Mouse (Mus musculus): ENCODE results near the gene Atf5.

Gene Atf5

GRCm38 (mm10) chr7:44850146-44850545, 33.7 kb upstream of the Atf5 start:
- DNase-seq (ENCODE audit: low read depth, low spot score), result no peak

- DNase-seq (ENCODE audit: low read depth, low spot score), result peak; percentile 97
Measured at GRCm38 (mm10) chr7:44849416-44850111, 33.1 kb upstream of the Atf5 start.

GRCm38 (mm10) chr7:44848561-44849415, 32.3 kb upstream of the Atf5 start, which contains the start of the genes Akt1s1 and Tbc1d17:
Gene Akt1s1, plus strand, starts transcription at chr7:44848991.
Gene Tbc1d17, minus strand, starts transcription at chr7:44849079.
- DNase-seq (ENCODE audit: low read depth, low spot score), result peak; percentile 100

- DNase-seq (ENCODE audit: low read depth, low spot score), result no peak
Measured at GRCm38 (mm10) chr7:44847772-44848171, 31.3 kb upstream of the Atf5 start.

GRCm38 (mm10) chr7:44846804-44847203, 30.3 kb upstream of the Atf5 start:
- no peak for DNase-seq (ENCODE audit: low read depth, low spot score)

- DNase-seq (ENCODE audit: low read depth, low spot score), result no peak
Measured at GRCm38 (mm10) chr7:44845006-44845405, 28.5 kb upstream of the Atf5 start.

GRCm38 (mm10) chr7:44841825-44842463, 25.5 kb upstream of the Atf5 start:
- no peak for DNase-seq (ENCODE audit: low read depth, low spot score)

- DNase-seq (ENCODE audit: low read depth, low spot score), result no peak
Measured at GRCm38 (mm10) chr7:44840426-44840825, 24.0 kb upstream of the Atf5 start.

- no peak for DNase-seq (ENCODE audit: low read depth, low spot score)
Measured at GRCm38 (mm10) chr7:44839491-44840191, 23.2 kb upstream of the Atf5 start.

GRCm38 (mm10) chr7:44839171-44839490, 22.7 kb upstream of the Atf5 start:
- no peak for DNase-seq (ENCODE audit: low read depth, low spot score)

- DNase-seq (ENCODE audit: low read depth, low spot score), result no peak
Measured at GRCm38 (mm10) chr7:44838073-44838472, 21.6 kb upstream of the Atf5 start.

- no peak for DNase-seq (ENCODE audit: low read depth, low spot score)
Measured at GRCm38 (mm10) chr7:44836423-44837053, 20.1 kb upstream of the Atf5 start.

GRCm38 (mm10) chr7:44836016-44836404, 19.6 kb upstream of the Atf5 start:
- no peak for DNase-seq (ENCODE audit: low read depth, low spot score)

GRCm38 (mm10) chr7:44835373-44836015, 19.0 kb upstream of the Atf5 start:
- DNase-seq (ENCODE audit: low read depth, low spot score), result no peak

- DNase-seq (ENCODE audit: low read depth, low spot score), result no peak
Measured at GRCm38 (mm10) chr7:44832763-44833162, 16.3 kb upstream of the Atf5 start.

- no peak for DNase-seq (ENCODE audit: low read depth, low spot score)
Measured at GRCm38 (mm10) chr7:44828706-44829105, 12.2 kb upstream of the Atf5 start.

GRCm38 (mm10) chr7:44826771-44827170, 10.3 kb upstream of the Atf5 start:
- DNase-seq (ENCODE audit: low read depth, low spot score), result no peak

- DNase-seq (ENCODE audit: low read depth, low spot score), result peak; percentile 56
Measured at GRCm38 (mm10) chr7:44824872-44825271, 8.4 kb upstream of the Atf5 start.

GRCm38 (mm10) chr7:44823409-44823808, 7.0 kb upstream of the Atf5 start:
- DNase-seq (ENCODE audit: low read depth, low spot score), result no peak

- no peak for DNase-seq (ENCODE audit: low read depth, low spot score)
Measured at GRCm38 (mm10) chr7:44821666-44822448, 5.4 kb upstream of the Atf5 start.

Data from telencephalon, adult 2 months (tissue).